Mouse (Mus musculus): ENCODE measurements around the gene Stam2. TPM values are rescaled to one million over a fixed set of nuclear protein-coding genes. Genes with fewer than 3 reads are reported as not detected.

Stam2 gene
- total RNA-seq, 2 experiments from 2014 or later, result 31.6 to 32.5 TPM

- DNase-seq, result no peak
Measured at GRCm38 (mm10) chr2:52730891-52731290, 11.2 kb downstream of the Stam2 start.

- peak; percentile 48 for DNase-seq
Measured at GRCm38 (mm10) chr2:52720231-52721025, 21.7 kb downstream of the Stam2 start.

GRCm38 (mm10) chr2:52717076-52717475 is 25.0 kb downstream of the Stam2 start:
- no peak for DNase-seq

- no peak for DNase-seq
Measured at GRCm38 (mm10) chr2:52715538-52715937, 26.5 kb downstream of the Stam2 start.

- no peak for DNase-seq
Measured at GRCm38 (mm10) chr2:52714111-52714510, 28.0 kb downstream of the Stam2 start.

- DNase-seq, result no peak
Measured at GRCm38 (mm10) chr2:52710804-52711203, 31.3 kb downstream of the Stam2 start.

GRCm38 (mm10) chr2:52709417-52709816 is 32.7 kb downstream of the Stam2 start:
- no peak for DNase-seq

GRCm38 (mm10) chr2:52701368-52702036 is 40.6 kb downstream of the Stam2 start:
- no peak for DNase-seq

- DNase-seq, result no peak
Measured at GRCm38 (mm10) chr2:52700352-52700751, 41.7 kb downstream of the Stam2 start.

- DNase-seq, result no peak
Measured at GRCm38 (mm10) chr2:52694604-52695003, 47.5 kb downstream of the Stam2 start.

- DNase-seq, result no peak
Measured at GRCm38 (mm10) chr2:52691745-52692144, 50.3 kb downstream of the Stam2 start.

GRCm38 (mm10) chr2:52686601-52687000 is 55.5 kb downstream of the Stam2 start:
- DNase-seq, result no peak

GRCm38 (mm10) chr2:52677589-52677988 is 64.5 kb downstream of the Stam2 start:
- DNase-seq, result no peak

- DNase-seq, result no peak
Measured at GRCm38 (mm10) chr2:52676913-52677303, 65.2 kb downstream of the Stam2 start.

- peak; percentile 66 for DNase-seq
Measured at GRCm38 (mm10) chr2:52676023-52676912, 65.8 kb downstream of the Stam2 start, which contains the start of gene Cacnb4. Cacnb4 (minus strand) TSS chr2:52676831.

- no peak for DNase-seq
Measured at GRCm38 (mm10) chr2:52675278-52675987, 66.6 kb downstream of the Stam2 start.

- peak; percentile 19 for DNase-seq
Measured at GRCm38 (mm10) chr2:52674886-52675277, 67.2 kb downstream of the Stam2 start.

- no peak for DNase-seq
Measured at GRCm38 (mm10) chr2:52673172-52673571, 68.9 kb downstream of the Stam2 start.

- DNase-seq, result no peak
Measured at GRCm38 (mm10) chr2:52670733-52671132, 71.3 kb downstream of the Stam2 start.

GRCm38 (mm10) chr2:52668480-52668879 is 73.6 kb downstream of the Stam2 start:
- no peak for DNase-seq

- no peak for DNase-seq
Measured at GRCm38 (mm10) chr2:52656722-52657121, 85.4 kb downstream of the Stam2 start.

- no peak for DNase-seq
Measured at GRCm38 (mm10) chr2:52654541-52654940, 87.5 kb downstream of the Stam2 start.

Measured in adrenal gland, postnatal 10 days (tissue).